Mouse (Mus musculus) kidney, postnatal 4 days (tissue): ENCODE data around the gene Cwc22.
"Not testable (repeated sequence)": the region's sequence is repeated elsewhere in the genome, so short reads cannot be mapped to it uniquely, and the experiment has no call there.

Source experiments
- DNase-seq, 2 experiments: peaks; one replicate each; pipeline ENCODE4 v3.0.0; 2021; ENCODE audit warnings: mixed read lengths in 2 of 2

Gene Cwc22

GRCm38 (mm10) chr2:77895906-77896570 lies 50.1 kb downstream of the Cwc22 start:
- DNase-seq = not testable (repeated sequence)

- DNase-seq = no peak
These were observed 51.3 kb downstream of the Cwc22 start for GRCm38 (mm10) chr2:77894896-77895295.

GRCm38 (mm10) chr2:77893505-77893904 lies 52.7 kb downstream of the Cwc22 start:
- DNase-seq = no peak

GRCm38 (mm10) chr2:77892573-77892972 lies 53.6 kb downstream of the Cwc22 start:
- no peak for DNase-seq

GRCm38 (mm10) chr2:77890836-77891438 lies 55.2 kb downstream of the Cwc22 start:
- no peak for DNase-seq

- DNase-seq = no peak
These were observed 56.2 kb downstream of the Cwc22 start for GRCm38 (mm10) chr2:77889949-77890348.

- no peak for DNase-seq
These were observed 56.8 kb downstream of the Cwc22 start for GRCm38 (mm10) chr2:77889401-77889800.

- DNase-seq = no peak
These were observed 57.3 kb downstream of the Cwc22 start for GRCm38 (mm10) chr2:77888826-77889225.

GRCm38 (mm10) chr2:77888056-77888455 lies 58.1 kb downstream of the Cwc22 start:
- DNase-seq = no peak

GRCm38 (mm10) chr2:77887166-77887565 lies 59.0 kb downstream of the Cwc22 start:
- no peak for DNase-seq

GRCm38 (mm10) chr2:77885491-77886130 lies 60.6 kb downstream of the Cwc22 start:
- no peak for DNase-seq

GRCm38 (mm10) chr2:77885036-77885435 lies 61.1 kb downstream of the Cwc22 start:
- DNase-seq = no peak

- no peak for DNase-seq
These were observed 61.7 kb downstream of the Cwc22 start for GRCm38 (mm10) chr2:77884491-77884890.

GRCm38 (mm10) chr2:77882961-77883360 lies 63.2 kb downstream of the Cwc22 start:
- DNase-seq = no peak

- DNase-seq = no peak
These were observed 64.6 kb downstream of the Cwc22 start for GRCm38 (mm10) chr2:77881301-77882199.

GRCm38 (mm10) chr2:77880351-77880750 lies 65.8 kb downstream of the Cwc22 start:
- no peak for DNase-seq

- DNase-seq = no peak
These were observed 66.4 kb downstream of the Cwc22 start for GRCm38 (mm10) chr2:77879736-77880135.

GRCm38 (mm10) chr2:77877156-77877855 lies 68.9 kb downstream of the Cwc22 start:
- no peak for DNase-seq

GRCm38 (mm10) chr2:77876331-77876730 lies 69.8 kb downstream of the Cwc22 start:
- DNase-seq = no peak

- DNase-seq = no peak
These were observed 70.7 kb downstream of the Cwc22 start for GRCm38 (mm10) chr2:77875516-77875915.

GRCm38 (mm10) chr2:77874678-77875077 lies 71.5 kb downstream of the Cwc22 start:
- DNase-seq = no peak

- DNase-seq = no peak
These were observed 72.4 kb downstream of the Cwc22 start for GRCm38 (mm10) chr2:77873806-77874205.
